Mouse (Mus musculus): ENCODE measurements around the gene Atrn. TPM values are rescaled to one million over a fixed set of nuclear protein-coding genes. Genes with fewer than 3 reads are reported as not detected.

Atrn gene
- polyA plus RNA-seq, 1 experiment from 2014 or later, result 5.3 TPM

GRCm38 (mm10) chr2:130932865-130933264 lies 26.6 kb downstream of the Atrn start:
- Histone ChIP-seq H3K27me3 (replicated peaks; ENCODE audit: insufficient read depth, low read length) (no peaks in the 10 kb centered on the region), H3K27ac (ENCODE audit: low read length) (no peak overlapping the region), H3K9me3 (ENCODE audit: low read length) (no peaks in the 10 kb centered on the region), H3K36me3 (ENCODE audit: insufficient read depth, low read length) (no peaks in the 10 kb centered on the region), H3K4me3 (ENCODE audit: low read depth, low read length) (no peak overlapping the region), H3K9ac (replicated peaks; ENCODE audit: low read depth) (no peak overlapping the region), H3K4me1 (ENCODE audit: insufficient read depth, low read depth, low read length) (no peaks in the 10 kb centered on the region), H3K4me2 (replicated peaks; ENCODE audit: low read depth, low read length) (no peak overlapping the region)
- ATAC-seq (no peak), DNase-seq (ENCODE audit: low spot score) (peak; percentile 56)
- WGBS, result 82% methylated on average over 12 of the region's 12 CpGs
- TF ChIP-seq CTCF (IDR thresholded peaks at IDR 0.05) (no peak), EP300 (IDR thresholded peaks at IDR 0.05) (no peak)

- Histone ChIP-seq H3K4me1 (ENCODE audit: insufficient read depth, low read depth, low read length) (no peaks in the 10 kb centered on the region), H3K4me2 (replicated peaks; ENCODE audit: low read depth, low read length) (no peak overlapping the region), H3K4me3 (ENCODE audit: low read depth, low read length) (no peak overlapping the region), H3K27me3 (replicated peaks; ENCODE audit: insufficient read depth, low read length) (no peaks in the 10 kb centered on the region), H3K27ac (ENCODE audit: low read length) (no peak overlapping the region), H3K36me3 (ENCODE audit: insufficient read depth, low read length) (peaks cover 9% of the 10 kb centered on the region; the same call in 1 of the 2 replicates), H3K9me3 (ENCODE audit: low read length) (no peaks in the 10 kb centered on the region), H3K9ac (replicated peaks; ENCODE audit: low read depth) (no peak overlapping the region)
- ATAC-seq, result no peak
- no peak for DNase-seq (ENCODE audit: low spot score)
- no peak for TF ChIP-seq EP300 (IDR thresholded peaks at IDR 0.05)
- no peak for TF ChIP-seq CTCF (IDR thresholded peaks at IDR 0.05)
- WGBS, result 79% methylated on average over 2 of the region's 2 CpGs
Observed at GRCm38 (mm10) chr2:130949781-130950180, 43.5 kb downstream of the Atrn start.

DNA sequence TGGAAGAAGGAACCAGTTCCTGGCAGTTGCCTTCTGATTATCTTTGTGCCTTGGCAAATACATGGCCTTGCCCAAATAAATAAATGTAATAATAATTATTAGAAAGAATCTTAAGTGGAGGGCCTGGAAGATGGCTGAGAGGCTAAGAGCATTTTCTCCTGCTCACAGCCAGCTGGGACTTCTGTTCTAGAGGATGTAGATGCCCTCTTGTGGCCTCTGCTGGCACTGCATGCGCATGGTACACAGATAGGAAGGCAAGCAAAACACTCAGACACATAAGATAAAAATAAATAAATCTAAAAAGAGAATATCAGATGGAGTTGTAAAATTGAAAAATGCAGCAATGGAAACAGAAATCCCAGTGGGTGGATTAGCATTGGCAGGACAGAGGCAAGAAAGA lies 44.3 kb downstream of the Atrn start:
- WGBS, result 8% methylated on average over 1 of the region's 1 CpGs
- no peaks in the 10 kb centered on the region for H3K27me3 ChIP-seq (replicated peaks; ENCODE audit: insufficient read depth, low read length)
- no peak overlapping the region for H3K4me3 ChIP-seq (ENCODE audit: low read depth, low read length)
- H3K4me1 ChIP-seq (ENCODE audit: insufficient read depth, low read depth, low read length), result no peaks in the 10 kb centered on the region
- peak; percentile 92 for TF ChIP-seq CTCF (IDR thresholded peaks at IDR 0.05)
- no peak for TF ChIP-seq EP300 (IDR thresholded peaks at IDR 0.05)
- no peak overlapping the region for H3K27ac ChIP-seq (ENCODE audit: low read length)
- H3K4me2 ChIP-seq (replicated peaks; ENCODE audit: low read depth, low read length), result no peak overlapping the region
- H3K9ac ChIP-seq (replicated peaks; ENCODE audit: low read depth), result no peak overlapping the region
- DNase-seq (ENCODE audit: low spot score) (peak; percentile 82), ATAC-seq (peak; percentile 52)
- no peaks in the 10 kb centered on the region for H3K9me3 ChIP-seq (ENCODE audit: low read length)
- H3K36me3 ChIP-seq (ENCODE audit: insufficient read depth, low read length), result peaks cover 8% of the 10 kb centered on the region; the same call in 1 of the 2 replicates

DNA sequence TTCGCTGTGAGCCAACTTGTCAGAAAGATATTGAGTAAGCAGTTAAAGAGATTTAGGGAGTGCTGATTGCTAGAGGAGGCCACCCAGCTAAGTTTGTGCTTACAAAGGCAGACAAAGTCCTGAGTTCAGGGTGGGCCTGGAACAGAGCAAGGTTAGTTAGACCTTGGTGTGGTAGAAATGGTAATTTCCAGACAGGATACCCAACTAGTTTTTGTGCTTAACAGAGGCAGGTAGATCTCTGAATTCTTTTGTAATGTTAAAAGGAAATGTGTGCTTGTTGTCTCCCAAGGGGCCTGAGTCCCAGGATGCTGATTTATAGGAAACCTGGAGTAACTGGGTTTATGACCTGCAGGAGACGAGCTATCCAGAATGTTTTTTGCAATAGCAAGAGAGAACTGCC lies 52.6 kb downstream of the Atrn start:
- no peak overlapping the region for H3K4me3 ChIP-seq (ENCODE audit: low read depth, low read length)
- no peak overlapping the region for H3K4me2 ChIP-seq (replicated peaks; ENCODE audit: low read depth, low read length)
- 86% methylated on average over 2 of the region's 2 CpGs for WGBS
- no peaks in the 10 kb centered on the region for H3K4me1 ChIP-seq (ENCODE audit: insufficient read depth, low read depth, low read length)
- no peaks in the 10 kb centered on the region for H3K36me3 ChIP-seq (ENCODE audit: insufficient read depth, low read length)
- DNase-seq (ENCODE audit: low spot score) (no peak), ATAC-seq (no peak)
- TF ChIP-seq CTCF (IDR thresholded peaks at IDR 0.05) (no peak), EP300 (IDR thresholded peaks at IDR 0.05) (no peak)
- H3K9ac ChIP-seq (replicated peaks; ENCODE audit: low read depth), result no peak overlapping the region
- no peaks in the 10 kb centered on the region for H3K27me3 ChIP-seq (replicated peaks; ENCODE audit: insufficient read depth, low read length)
- no peaks in the 10 kb centered on the region for H3K9me3 ChIP-seq (ENCODE audit: low read length)
- no peak overlapping the region for H3K27ac ChIP-seq (ENCODE audit: low read length)

GRCm38 (mm10) chr2:130961851-130962250 lies 55.6 kb downstream of the Atrn start:
- no peaks in the 10 kb centered on the region for H3K4me1 ChIP-seq (ENCODE audit: insufficient read depth, low read depth, low read length)
- ATAC-seq, result no peak
- no peaks in the 10 kb centered on the region for H3K36me3 ChIP-seq (ENCODE audit: insufficient read depth, low read length)
- H3K4me3 ChIP-seq (ENCODE audit: low read depth, low read length), result no peak overlapping the region
- no peak overlapping the region for H3K9ac ChIP-seq (replicated peaks; ENCODE audit: low read depth)
- no peak for TF ChIP-seq EP300 (IDR thresholded peaks at IDR 0.05)
- TF ChIP-seq CTCF (IDR thresholded peaks at IDR 0.05), result peak; percentile 72
- no peaks in the 10 kb centered on the region for H3K27me3 ChIP-seq (replicated peaks; ENCODE audit: insufficient read depth, low read length)
- no peaks in the 10 kb centered on the region for H3K9me3 ChIP-seq (ENCODE audit: low read length)
- peak; percentile 61 for DNase-seq (ENCODE audit: low spot score)
- H3K4me2 ChIP-seq (replicated peaks; ENCODE audit: low read depth, low read length), result no peak overlapping the region
- H3K27ac ChIP-seq (ENCODE audit: low read length), result no peak overlapping the region

DNA sequence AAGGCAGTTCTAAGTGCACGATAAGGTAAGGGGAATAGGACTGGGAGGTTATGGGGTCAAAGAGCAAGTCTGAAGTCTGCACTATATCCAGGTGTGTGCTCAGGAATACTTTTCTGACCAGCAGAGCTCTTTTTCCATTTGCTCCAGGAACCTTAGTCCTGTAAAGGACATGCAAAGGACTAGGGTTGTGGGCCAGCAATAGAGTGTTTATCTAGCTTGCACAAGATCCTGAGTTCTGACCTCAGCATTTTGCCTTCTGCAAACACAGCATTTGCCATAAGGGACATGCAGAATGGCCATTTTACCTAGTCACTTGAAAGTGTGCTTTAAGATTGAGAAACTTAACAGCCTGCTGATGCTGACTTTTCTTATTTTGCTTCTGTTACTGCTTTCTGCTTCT lies 58.7 kb downstream of the Atrn start:
- no peaks in the 10 kb centered on the region for H3K4me1 ChIP-seq (ENCODE audit: insufficient read depth, low read depth, low read length)
- 52% methylated on average over 1 of the region's 1 CpGs for WGBS
- no peak overlapping the region for H3K4me3 ChIP-seq (ENCODE audit: low read depth, low read length)
- H3K27ac ChIP-seq (ENCODE audit: low read length), result no peak overlapping the region
- no peak overlapping the region for H3K9ac ChIP-seq (replicated peaks; ENCODE audit: low read depth)
- H3K9me3 ChIP-seq (ENCODE audit: low read length), result no peaks in the 10 kb centered on the region
- peak; percentile 12; the same call in 1 of the 2 replicates for TF ChIP-seq EP300 (IDR thresholded peaks at IDR 0.05)
- no peak for TF ChIP-seq CTCF (IDR thresholded peaks at IDR 0.05)
- ATAC-seq, result peak; percentile 88
- no peaks in the 10 kb centered on the region; the same call in 1 of the 2 replicates for H3K36me3 ChIP-seq (ENCODE audit: insufficient read depth, low read length)
- H3K4me2 ChIP-seq (replicated peaks; ENCODE audit: low read depth, low read length), result no peak overlapping the region
- H3K27me3 ChIP-seq (replicated peaks; ENCODE audit: insufficient read depth, low read length), result no peaks in the 10 kb centered on the region
- DNase-seq (ENCODE audit: low spot score), result peak; percentile 77

DNA sequence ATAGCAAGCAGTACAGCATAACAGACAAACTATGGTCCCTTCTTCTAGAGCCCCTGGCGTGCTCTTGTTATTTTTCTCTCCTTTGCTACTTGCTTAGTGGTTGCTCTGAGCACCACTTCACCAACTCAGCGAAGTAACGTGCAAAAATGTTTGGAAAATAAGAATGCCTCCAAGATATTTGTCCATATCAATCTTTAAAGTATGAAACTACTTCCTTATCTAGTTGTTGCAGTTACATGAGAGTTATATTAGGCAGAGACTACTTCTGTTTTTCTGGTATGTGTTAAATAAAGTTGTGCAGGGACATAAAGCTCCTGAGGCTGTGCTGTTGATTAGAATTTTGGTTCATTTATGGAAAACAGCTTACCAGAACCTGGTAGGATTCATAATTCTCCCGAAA lies 64.7 kb downstream of the Atrn start:
- no peak overlapping the region for H3K27ac ChIP-seq (ENCODE audit: low read length)
- no peak for DNase-seq (ENCODE audit: low spot score)
- no peaks in the 10 kb centered on the region for H3K27me3 ChIP-seq (replicated peaks; ENCODE audit: insufficient read depth, low read length)
- H3K36me3 ChIP-seq (ENCODE audit: insufficient read depth, low read length), result peaks cover 9% of the 10 kb centered on the region; the same call in 1 of the 2 replicates
- no peaks in the 10 kb centered on the region for H3K4me1 ChIP-seq (ENCODE audit: insufficient read depth, low read depth, low read length)
- 84% methylated on average over 4 of the region's 4 CpGs for WGBS
- H3K9me3 ChIP-seq (ENCODE audit: low read length), result no peaks in the 10 kb centered on the region
- no peak for ATAC-seq
- no peak overlapping the region for H3K4me2 ChIP-seq (replicated peaks; ENCODE audit: low read depth, low read length)
- TF ChIP-seq CTCF (IDR thresholded peaks at IDR 0.05), result no peak
- TF ChIP-seq EP300 (IDR thresholded peaks at IDR 0.05), result no peak
- no peak overlapping the region for H3K9ac ChIP-seq (replicated peaks; ENCODE audit: low read depth)
- H3K4me3 ChIP-seq (ENCODE audit: low read depth, low read length), result no peak overlapping the region
